Mouse (Mus musculus) MEL (cell line): ENCODE results near the gene Foxb2. TPM values are rescaled to one million over a fixed set of nuclear protein-coding genes. Genes with fewer than 3 reads are reported as not detected.
A peak's percentile ranks its signal among the peaks of the same experiment; 100 is the strongest.

ENCODE experiments used
- DNase-seq: peaks from one replicate; pipeline ENCODE4 v3.0.0; 2011; ENCODE audit warnings: low read depth, low spot score
- H3K27ac ChIP-seq: 2 replicates; pipeline ENCODE4 v1.5.1; 2012; ENCODE audit warnings: low read depth, mild to moderate bottlenecking, control low read depth, low read length, moderate library complexity; ENCODE audit not compliant: control insufficient read depth
- H3K27me3 ChIP-seq, 2 experiments: fragments of 150-350 bp in 1 of 2; sonication (generic) in 1 of 2; 2 replicates each; pipeline ENCODE4 v1.6.1; 2012; ENCODE audit warnings: low read length in 2 of 2, mild to moderate bottlenecking in 2 of 2, improper control_type of control experiment in 1 of 2, moderate library complexity in 1 of 2; ENCODE audit not compliant: insufficient read depth in 2 of 2, control insufficient read depth in 1 of 2
- H3K36me3 ChIP-seq, 2 experiments: 2 replicates each; pipeline ENCODE4 v1.6.1; 2012 to 2014; ENCODE audit warnings: low read length in 2 of 2, improper control_type of control experiment in 1 of 2, inconsistent platforms in 1 of 2, mild to moderate bottlenecking in 1 of 2; ENCODE audit not compliant: insufficient read depth in 2 of 2, control insufficient read depth in 1 of 2
- H3K4me1 ChIP-seq, 2 experiments: fragments of 150-350 bp in 1 of 2; sonication (generic) in 1 of 2; 2 replicates each; pipeline ENCODE4 v1.6.1; 2012; ENCODE audit warnings: low read length in 2 of 2, improper control_type of control experiment in 1 of 2, mild to moderate bottlenecking in 1 of 2; ENCODE audit not compliant: insufficient read depth in 2 of 2, control insufficient read depth in 1 of 2
- H3K4me3 ChIP-seq, 2 experiments: fragments of 150-350 bp in 1 of 2; sonication (generic) in 1 of 2; 2 replicates each; pipeline ENCODE4 v1.5.1; 2012; ENCODE audit warnings: low read depth in 2 of 2, low read length in 2 of 2, mild to moderate bottlenecking in 2 of 2, moderate library complexity in 2 of 2, control low read depth in 1 of 2, improper control_type of control experiment in 1 of 2; ENCODE audit not compliant: control insufficient read depth in 1 of 2, insufficient read depth in 1 of 2
- H3K79me2 ChIP-seq: 2 replicates; pipeline ENCODE4 v1.6.1; 2012; ENCODE audit warnings: mild to moderate bottlenecking, low read length, moderate library complexity; ENCODE audit not compliant: control insufficient read depth, poor library complexity, insufficient read depth
- H3K9ac ChIP-seq: 2 replicates; pipeline ENCODE4 v1.6.1; 2012; ENCODE audit warnings: low read depth, mild to moderate bottlenecking, control low read depth, low read length, moderate library complexity; ENCODE audit not compliant: control insufficient read depth, poor library complexity, severe bottlenecking
- H3K9me3 ChIP-seq: fragments of 150-350 bp; sonication (generic); replicated peaks from 2 replicates; pipeline ENCODE4 v1.6.1; 2012; ENCODE audit warnings: mild to moderate bottlenecking, low read length, improper control_type of control experiment, moderate library complexity; ENCODE audit not compliant: insufficient read depth
- CHD1 ChIP-seq: IDR thresholded peaks from 2 replicates; pipeline ENCODE4 v1.6.1; 2012; ENCODE audit warnings: low read depth, mild to moderate bottlenecking, inconsistent platforms, low read length, improper control_type of control experiment
- CTCF ChIP-seq, 3 experiments: IDR thresholded peaks in 2 of 3; conservative IDR thresholded peaks in 1 of 3; 2 replicates each; pipeline ENCODE4 v1.5.1; 2011 to 2012; ENCODE audit warnings: low read length in 3 of 3, low read depth in 2 of 3, mild to moderate bottlenecking in 2 of 3, improper control_type of control experiment in 1 of 3, inconsistent platforms in 1 of 3, mixed read lengths in 1 of 3, moderate library complexity in 1 of 3; ENCODE audit not compliant: control insufficient read depth in 1 of 3, insufficient read depth in 1 of 3, poor library complexity in 1 of 3, severe bottlenecking in 1 of 3
- ETS1 ChIP-seq: IDR thresholded peaks from 2 replicates; pipeline ENCODE4 v1.6.1; 2012; ENCODE audit warnings: low read depth, mild to moderate bottlenecking, inconsistent platforms, low read length, improper control_type of control experiment, moderate library complexity
- HCFC1 ChIP-seq: IDR thresholded peaks from 2 replicates; pipeline ENCODE4 v1.6.1; 2012; ENCODE audit warnings: low read depth, mild to moderate bottlenecking, inconsistent platforms, low read length, improper control_type of control experiment, moderate library complexity
- JUND ChIP-seq: IDR thresholded peaks from 2 replicates; pipeline ENCODE4 v1.6.1; 2011; ENCODE audit warnings: low read depth, mild to moderate bottlenecking, improper control_type of control experiment, low read length
- MAFK ChIP-seq: IDR thresholded peaks from 2 replicates; pipeline ENCODE4 v1.6.1; 2011; ENCODE audit warnings: low read depth, mild to moderate bottlenecking, low read length, improper control_type of control experiment, borderline replicate concordance
- MAX ChIP-seq: IDR thresholded peaks from 2 replicates; pipeline ENCODE4 v1.6.1; 2011; ENCODE audit warnings: low read length, improper control_type of control experiment
- MYB ChIP-seq: IDR thresholded peaks from 2 replicates; pipeline ENCODE4 v1.6.1; 2011; ENCODE audit warnings: mild to moderate bottlenecking, low read depth, low read length, improper control_type of control experiment
- NRF1 ChIP-seq: IDR thresholded peaks from 2 replicates; pipeline ENCODE4 v1.6.1; 2014; ENCODE audit warnings: low read depth, mild to moderate bottlenecking, inconsistent platforms, low read length, improper control_type of control experiment, moderate library complexity; ENCODE audit not compliant: poor library complexity, insufficient read depth, severe bottlenecking
- SMC3 ChIP-seq: IDR thresholded peaks from 2 replicates; pipeline ENCODE4 v1.6.1; 2011; ENCODE audit warnings: low read depth, low read length, improper control_type of control experiment
- USF1 ChIP-seq: IDR thresholded peaks from 2 replicates; pipeline ENCODE4 v1.6.1; 2014; ENCODE audit warnings: low read depth, mild to moderate bottlenecking, inconsistent platforms, low read length, improper control_type of control experiment, moderate library complexity
- ZKSCAN1 ChIP-seq: IDR thresholded peaks from 2 replicates; pipeline ENCODE4 v1.6.1; 2012; ENCODE audit warnings: low read depth, mild to moderate bottlenecking, inconsistent platforms, low read length, improper control_type of control experiment, moderate library complexity
- polyA plus RNA-seq, 2 experiments: library from polyadenylated mRNA; stranded (reverse) in 1 of 2; unstranded in 1 of 2; fragments of >175 nt in 1 of 2; fragments of >200 nt in 1 of 2; gene quantifications; 2 replicates each; pipeline versions ENCODE4 v1.2.1 to v1.2.4; 2012; ENCODE audit warnings: low replicate concordance in 2 of 2, low read depth in 1 of 2; ENCODE audit not compliant: insufficient read length in 2 of 2, insufficient read depth in 1 of 2, missing spikeins in 1 of 2
- total RNA-seq: library from RNA; depleted of rRNA; stranded (reverse); fragments of 300-350 nt; gene quantifications from 2 replicates; pipeline ENCODE4 v1.2.3, GENCODE M21; 2012; rRNA removed

Gene Foxb2
- total RNA-seq (not detected in 2 replicates), polyA plus RNA-seq (not detected)

GRCm38 (mm10) chr19:16873221-16873861, at the start of gene Foxb2:
Foxb2 (minus strand) TSS chr19:16873805.
- Histone ChIP-seq H3K27me3 (no peaks in the 10 kb centered on the region), H3K36me3 (no peaks in the 10 kb centered on the region), H3K79me2 (no peaks in the 10 kb centered on the region), H3K4me3 (no peak within 1 kb of the TSS), H3K27ac (no peak within 1 kb of the TSS), H3K9me3 (no peaks in the 10 kb centered on the region), H3K4me1 (no peaks in the 10 kb centered on the region)
- no peak for DNase-seq
- no peak for TF ChIP-seq ETS1
- TF ChIP-seq NRF1, result no peak
- TF ChIP-seq JUND, result no peak
- TF ChIP-seq, all 39 proteins: peak for 0
- H3K9ac ChIP-seq, result no peak within 1 kb of the TSS

GRCm38 (mm10) chr19:16911507-16911906, 37.9 kb upstream of the Foxb2 start:
- no peaks in the 10 kb centered on the region for H3K36me3 ChIP-seq
- H3K4me1 ChIP-seq, result no peaks in the 10 kb centered on the region
- no peaks in the 10 kb centered on the region; a peak in 1 of 4 replicates for H3K27me3 ChIP-seq
- no peak overlapping the region for H3K27ac ChIP-seq
- H3K9ac ChIP-seq, result no peak overlapping the region
- no peak overlapping the region for H3K4me3 ChIP-seq
- H3K79me2 ChIP-seq, result no peaks in the 10 kb centered on the region
- TF ChIP-seq MAFK (no peak), USF1 (no peak)
- no peaks in the 10 kb centered on the region for H3K9me3 ChIP-seq
- DNase-seq, result no peak

- no peak for TF ChIP-seq ETS1
- no peak for TF ChIP-seq MYB
- no peak for TF ChIP-seq MAX
- TF ChIP-seq HCFC1, result no peak
- no peak for TF ChIP-seq ZKSCAN1
- peak in 2 of 3 experiments; percentile 16; a peak in 2 of 6 replicates for TF ChIP-seq CTCF (IDR thresholded peaks at IDR 0.05 in 2 of 3, conservative IDR thresholded peaks at IDR 0.05 in 1 of 3; ENCODE audit: control insufficient read depth in 1 of 3, insufficient read depth in 1 of 3, low read depth in 2 of 3, low read length in 3 of 3, poor library complexity in 1 of 3, severe bottlenecking in 1 of 3)
- TF ChIP-seq CHD1, result no peak
- 0 out of 2 replicates have a peak, but pooled peaks have one; percentile 6 for TF ChIP-seq SMC3
- no peak for TF ChIP-seq USF1
- H3K27me3 ChIP-seq, result no peaks in the 10 kb centered on the region; a peak in 1 of 4 replicates
- H3K4me3 ChIP-seq, result no peak overlapping the region
- peak; percentile 2 for DNase-seq
- no peak overlapping the region for H3K9ac ChIP-seq
- H3K4me1 ChIP-seq, result no peaks in the 10 kb centered on the region
- no peaks in the 10 kb centered on the region for H3K36me3 ChIP-seq
- H3K9me3 ChIP-seq, result no peaks in the 10 kb centered on the region
- H3K79me2 ChIP-seq, result no peaks in the 10 kb centered on the region
- H3K27ac ChIP-seq, result no peak overlapping the region
These were observed 29.5 kb upstream of the Foxb2 start for GRCm38 (mm10) chr19:16903106-16903505.
